ENCODE assay signal across 18 mouse cellular contexts in the genomic region with DNA sequence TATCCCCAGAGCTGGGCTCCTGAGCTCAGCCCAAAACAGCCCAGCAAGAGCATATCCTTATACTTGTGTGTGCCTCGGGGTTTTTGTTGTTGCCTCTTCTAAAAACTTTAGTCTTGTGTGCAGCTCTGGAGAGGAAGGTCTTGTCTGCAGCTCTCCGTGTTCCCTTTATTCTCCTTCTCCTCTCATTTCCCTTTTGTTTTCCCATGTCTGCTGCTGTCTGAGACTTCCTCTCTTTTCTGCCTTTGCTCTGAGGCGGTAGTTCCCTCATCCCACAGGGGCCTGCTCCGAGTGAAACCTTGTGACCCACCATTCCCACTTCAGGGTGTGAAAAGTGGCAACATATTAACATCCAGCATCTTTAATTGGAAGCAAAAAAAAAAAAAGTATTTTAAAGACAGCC.
"Had no signal": no experiment of that assay in that cellular context is flagged by ENCODE, and none has a peak within 500 bp of the region (broad histone marks: within the 10 kb centered on the region; RNA-seq: fewer than 3 reads in every experiment).

No protein-coding gene starts in this region.

- DNase-seq: lung, adult 18-20 months; lung, embryonic 14.5 days; lung, postnatal 10 days; lung, postnatal 4 days; retina, postnatal 1 day; right cerebral cortex, adult 18-20 months; right cerebral cortex, postnatal 25 days; right cerebral cortex, postnatal 4 days; spleen, adult 18-20 months; thymus, adult 2 months; thymus, postnatal 36 days had no signal

- H3K27me3 ChIP-seq: midbrain, embryonic 13.5 days; midbrain, embryonic 15.5 days; neural tube, embryonic 13.5 days; neural tube, embryonic 15.5 days had no signal

- H3K9ac ChIP-seq: liver, embryonic 14.5 days; lung, embryonic 14.5 days; midbrain, embryonic 13.5 days; midbrain, embryonic 15.5 days; neural tube, embryonic 13.5 days; neural tube, embryonic 15.5 days had no signal

- ATAC-seq: midbrain, embryonic 13.5 days; midbrain, embryonic 15.5 days had no signal

- H3K9me3 ChIP-seq: midbrain, embryonic 13.5 days; midbrain, embryonic 15.5 days; neural tube, embryonic 13.5 days; neural tube, embryonic 15.5 days had no signal

- H3K4me1 ChIP-seq: midbrain, embryonic 13.5 days; neural tube, embryonic 13.5 days had no signal

- H3K27ac ChIP-seq: liver, embryonic 14.5 days; midbrain, embryonic 13.5 days; midbrain, embryonic 15.5 days; neural tube, embryonic 13.5 days; neural tube, embryonic 15.5 days had no signal

- H3K4me3 ChIP-seq: midbrain, embryonic 13.5 days; midbrain, embryonic 15.5 days; myocyte; neural tube, embryonic 13.5 days; neural tube, embryonic 15.5 days had no signal

- H3K4me2 ChIP-seq: lung, embryonic 14.5 days; midbrain, embryonic 11.5 days; midbrain, embryonic 13.5 days; midbrain, embryonic 15.5 days; neural tube, embryonic 13.5 days; neural tube, embryonic 15.5 days had no signal

- H3K36me3 ChIP-seq: midbrain, embryonic 13.5 days; midbrain, embryonic 15.5 days; neural tube, embryonic 13.5 days; neural tube, embryonic 15.5 days had no signal
